Mouse (Mus musculus) lung, postnatal 0 days (tissue): ENCODE measurements around the gene Rnf150. TPM values are rescaled to one million over a fixed set of nuclear protein-coding genes. Genes with fewer than 3 reads are reported as not detected.

Experiments used
- ATAC-seq: fragments of 200-750 bp; cut with Nextera tagmentation; 2 replicates; pipeline ENCODE4 v1.8.0; 2017; ENCODE audit warnings: moderate library complexity
- DNase-seq: peaks from one replicate; pipeline ENCODE4 v3.0.0-alpha.2; 2016; ENCODE audit warnings: low spot score
- H3K27ac ChIP-seq: fragments of 300-500 bp; sonication (generic); 2 replicates; pipeline ENCODE4 v1.5.1; 2014; ENCODE audit warnings: antibody characterized with exemption, mild to moderate bottlenecking, low read length, mixed read lengths
- H3K27me3 ChIP-seq: fragments of 300-500 bp; sonication (generic); replicated peaks from 2 replicates; pipeline ENCODE4 v1.6.1; 2014; ENCODE audit warnings: low read length, mixed read lengths; ENCODE audit not compliant: insufficient read depth
- H3K36me3 ChIP-seq: fragments of 300-500 bp; sonication (generic); 2 replicates; pipeline ENCODE4 v1.6.1; 2014; ENCODE audit warnings: low read length, mixed read lengths; ENCODE audit not compliant: insufficient read depth
- H3K4me1 ChIP-seq: fragments of 300-500 bp; sonication (generic); 2 replicates; pipeline ENCODE4 v1.6.1; 2014; ENCODE audit warnings: antibody characterized with exemption, low read depth, low read length, mixed read lengths; ENCODE audit not compliant: insufficient read depth
- H3K4me2 ChIP-seq: fragments of 300-500 bp; sonication (generic); replicated peaks from 2 replicates; pipeline ENCODE4 v1.6.1; 2014; ENCODE audit warnings: low read depth, mild to moderate bottlenecking, low read length, moderate library complexity, mixed read lengths
- H3K4me3 ChIP-seq: fragments of 300-500 bp; sonication (generic); 2 replicates; pipeline ENCODE4 v1.5.1; 2014; ENCODE audit warnings: low read depth, low read length
- H3K9ac ChIP-seq: fragments of 300-500 bp; sonication (generic); replicated peaks from 2 replicates; pipeline ENCODE4 v1.6.1; 2014; ENCODE audit warnings: low read depth, mild to moderate bottlenecking
- H3K9me3 ChIP-seq: fragments of 300-500 bp; sonication (generic); 2 replicates; pipeline ENCODE4 v1.6.1; 2016; ENCODE audit warnings: low read length, mixed read lengths
- CTCF ChIP-seq: IDR thresholded peaks from 2 replicates; pipeline ENCODE4 v1.5.1; 2016; ENCODE audit warnings: antibody characterized with exemption, mild to moderate bottlenecking
- EP300 ChIP-seq: IDR thresholded peaks from 2 replicates; pipeline ENCODE4 v1.6.1; 2016; ENCODE audit warnings: antibody characterized with exemption, mild to moderate bottlenecking, control low read depth
- WGBS: fragments of 180-500 bp; shearing (Covaris S2); extraction: QIAGEN DNeasy Blood & Tissue Kit; methylation state at CpG from one replicate; pipeline ENCODE4 v1.1.7; 2014; 5-methylcytosine and 5-hydroxymethylcytosine counted together
- polyA plus RNA-seq: library from polyadenylated mRNA; unstranded; fragments of >200 nt; fragmentation: Nextera tagmentation; extraction: Ambion mirVana; gene quantifications from 2 replicates; pipeline ENCODE4 v1.2.1, GENCODE M21; 2015

Gene Rnf150
- polyA plus RNA-seq, 1 experiment from 2014 or later = 1.7 TPM

- no peak overlapping the region for H3K4me2 ChIP-seq
- H3K4me3 ChIP-seq = no peak overlapping the region
- no peaks in the 10 kb centered on the region for H3K4me1 ChIP-seq
- H3K36me3 ChIP-seq = no peaks in the 10 kb centered on the region
- no peak for TF ChIP-seq CTCF
- TF ChIP-seq EP300 = no peak
- no peak overlapping the region for H3K9ac ChIP-seq
- H3K27me3 ChIP-seq = no peaks in the 10 kb centered on the region
- ATAC-seq = no peak
- H3K9me3 ChIP-seq = no peaks in the 10 kb centered on the region
- no peak overlapping the region for H3K27ac ChIP-seq
- no peak for DNase-seq
Observed at GRCm38 (mm10) chr8:82911436-82911835, 48.3 kb downstream of the Rnf150 start.

DNA sequence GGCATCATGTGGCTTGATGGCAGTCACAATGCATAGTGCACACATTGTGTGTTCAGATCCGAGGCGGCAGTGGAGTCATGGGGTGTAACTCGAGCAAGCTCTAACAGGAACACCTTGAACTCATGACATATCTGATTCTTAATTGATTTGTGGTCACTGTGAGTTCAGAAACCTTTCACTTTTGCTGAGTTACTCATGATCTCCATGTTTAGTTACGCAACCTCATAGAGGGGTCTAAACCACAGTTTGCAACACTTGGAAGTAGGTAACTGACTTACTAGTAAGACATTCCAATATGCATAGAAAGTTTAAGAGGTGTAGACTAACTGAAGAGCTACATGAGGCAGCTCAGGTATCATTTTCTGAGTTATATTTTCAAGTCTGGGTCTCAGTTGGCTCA lies 49.1 kb downstream of the Rnf150 start:
- Histone ChIP-seq H3K27me3 (no peaks in the 10 kb centered on the region), H3K9ac (no peak overlapping the region), H3K9me3 (no peaks in the 10 kb centered on the region), H3K36me3 (no peaks in the 10 kb centered on the region), H3K27ac (no peak overlapping the region), H3K4me2 (no peak overlapping the region), H3K4me3 (no peak overlapping the region), H3K4me1 (no peaks in the 10 kb centered on the region)
- TF ChIP-seq CTCF = no peak
- ATAC-seq = no peak
- 80% methylated on average over 4 of the region's 4 CpGs for WGBS
- no peak for DNase-seq

GRCm38 (mm10) chr8:82914543-82914942 lies 51.4 kb downstream of the Rnf150 start:
- no peaks in the 10 kb centered on the region for H3K36me3 ChIP-seq
- H3K27me3 ChIP-seq = no peaks in the 10 kb centered on the region
- H3K27ac ChIP-seq = no peak overlapping the region
- TF ChIP-seq CTCF (no peak), EP300 (no peak)
- H3K9me3 ChIP-seq = no peaks in the 10 kb centered on the region
- DNase-seq = no peak
- no peak for ATAC-seq
- no peak overlapping the region for H3K9ac ChIP-seq
- no peak overlapping the region for H3K4me3 ChIP-seq
- WGBS = 78% methylated on average over 3 of the region's 3 CpGs
- H3K4me2 ChIP-seq = no peak overlapping the region
- H3K4me1 ChIP-seq = no peaks in the 10 kb centered on the region

DNA sequence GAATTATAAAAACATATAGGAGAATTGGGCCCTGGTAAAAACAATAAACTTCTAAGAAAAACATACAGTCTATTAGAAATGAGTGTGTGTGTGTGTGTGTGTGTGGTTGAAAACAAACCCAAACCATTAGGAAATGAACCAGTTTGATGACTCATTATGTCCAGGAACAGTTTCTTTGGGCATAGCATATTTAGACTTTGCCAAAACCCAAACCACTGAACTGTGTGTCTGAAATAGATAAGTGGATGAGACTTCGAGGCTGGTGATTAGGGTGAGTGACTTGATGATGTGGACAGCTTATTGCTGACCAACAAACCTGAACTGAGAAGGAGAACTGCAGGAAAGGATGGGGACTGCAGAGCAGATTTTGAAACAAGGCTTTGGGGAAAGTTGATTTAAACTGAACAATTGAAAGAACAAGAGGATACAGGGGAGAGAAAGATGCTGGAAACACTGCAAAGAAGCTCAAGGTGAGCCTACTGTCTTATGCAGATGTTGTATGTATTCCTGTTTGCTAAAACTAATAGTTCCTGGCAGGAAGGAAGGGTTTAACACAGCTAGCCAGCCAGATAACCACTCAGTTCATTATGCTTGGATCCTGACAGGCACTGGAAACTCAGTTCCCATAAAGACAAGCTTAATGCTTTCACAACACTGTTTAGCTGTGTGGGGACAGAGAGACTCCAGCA lies 53.8 kb downstream of the Rnf150 start:
- no peak for ATAC-seq
- WGBS = 16% methylated on average over 1 of the region's 1 CpGs
- Histone ChIP-seq H3K27me3 (no peaks in the 10 kb centered on the region), H3K9ac (no peak overlapping the region), H3K4me2 (no peak overlapping the region), H3K9me3 (no peaks in the 10 kb centered on the region), H3K27ac (no peak overlapping the region), H3K4me1 (no peaks in the 10 kb centered on the region), H3K4me3 (no peak overlapping the region), H3K36me3 (no peaks in the 10 kb centered on the region)
- DNase-seq = peak; percentile 38
- TF ChIP-seq CTCF = no peak
- TF ChIP-seq EP300 = no peak

GRCm38 (mm10) chr8:82917540-82918316 lies 54.6 kb downstream of the Rnf150 start:
- Histone ChIP-seq H3K27ac (no peak overlapping the region), H3K4me2 (no peak overlapping the region), H3K9ac (no peak overlapping the region), H3K4me3 (no peak overlapping the region), H3K36me3 (no peaks in the 10 kb centered on the region), H3K4me1 (no peaks in the 10 kb centered on the region), H3K9me3 (no peaks in the 10 kb centered on the region), H3K27me3 (no peaks in the 10 kb centered on the region)
- ATAC-seq (peak; percentile 74), DNase-seq (peak; percentile 66)
- TF ChIP-seq EP300 (peak; percentile 88), CTCF (no peak)
- 62% methylated on average over 5 of the region's 5 CpGs for WGBS

- no peak for DNase-seq
- 89% methylated on average over 4 of the region's 4 CpGs for WGBS
- Histone ChIP-seq H3K9ac (no peak overlapping the region), H3K9me3 (no peaks in the 10 kb centered on the region), H3K27me3 (no peaks in the 10 kb centered on the region), H3K4me1 (no peaks in the 10 kb centered on the region), H3K4me2 (no peak overlapping the region), H3K36me3 (no peaks in the 10 kb centered on the region), H3K4me3 (no peak overlapping the region), H3K27ac (no peak overlapping the region)
- no peak for ATAC-seq
- no peak for TF ChIP-seq CTCF
- no peak for TF ChIP-seq EP300
Observed at GRCm38 (mm10) chr8:82919676-82920075, 56.5 kb downstream of the Rnf150 start.
